Mouse (Mus musculus): Measurements from ENCODE around the gene Gdpd2. TPM values are rescaled to one million over a fixed set of nuclear protein-coding genes. Genes with fewer than 3 reads are reported as not detected.

Gdpd2 gene
- 2.7 and 3.4 TPM in 2 replicates for polyA plus RNA-seq (2016; fragmentation: Nextera tagmentation; extraction: Ambion mirVana)

DNA sequence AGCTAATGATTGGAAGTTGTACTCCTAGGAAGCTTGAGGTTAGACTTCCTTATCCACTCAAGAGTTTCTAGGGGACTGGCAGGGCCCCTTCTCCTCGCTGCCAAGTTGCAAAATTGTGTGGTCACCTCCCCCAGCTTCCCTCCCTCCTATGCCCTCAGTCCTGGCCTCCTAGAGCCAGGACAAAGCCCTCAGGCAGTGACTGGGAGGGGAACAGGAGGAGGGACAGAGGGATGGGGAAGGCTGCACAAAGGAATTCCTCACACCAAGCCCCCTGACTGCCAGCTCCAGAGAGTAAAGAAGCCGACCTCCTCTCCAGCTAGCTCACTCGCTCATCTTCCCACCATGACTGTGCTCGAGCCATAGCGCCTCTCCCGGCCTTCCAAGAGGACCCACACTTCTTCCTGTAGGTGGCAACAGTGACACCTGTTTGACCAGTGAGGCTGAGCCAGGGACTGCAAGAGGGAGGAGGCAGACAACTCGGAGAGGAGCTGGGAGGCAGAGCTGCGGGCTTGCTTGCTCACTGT lies at the start of gene Gdpd2:
Gdpd2 (plus strand) TSS at position 209 of the 524 bp plus-strand sequence.
- Histone ChIP-seq H3K4me1 (0 out of 2 replicates have a peak, but pooled peaks cover 3% of the 10 kb centered on the region), H3K36me3 (peaks cover 14% of the 10 kb centered on the region), H3K27me3 (peaks cover 8% of the 10 kb centered on the region; the same call in 1 of the 2 replicates), H3K9ac (peak within 1 kb of the TSS; percentile 24; the same call in 1 of the 2 replicates), H3K9me3 (no peaks in the 10 kb centered on the region), H3K27ac (no peak within 1 kb of the TSS), H3K4me2 (replicated peaks) (peak within 1 kb of the TSS; percentile 41), H3K4me3 (no peak within 1 kb of the TSS)
- ATAC-seq (ENCODE audit: insufficient number of reproducible peaks, insufficient read depth, low FRiP score, low TSS enrichment), result peak; percentile 77
- WGBS, result 11% methylated on average over 8 of the region's 8 CpGs

DNA sequence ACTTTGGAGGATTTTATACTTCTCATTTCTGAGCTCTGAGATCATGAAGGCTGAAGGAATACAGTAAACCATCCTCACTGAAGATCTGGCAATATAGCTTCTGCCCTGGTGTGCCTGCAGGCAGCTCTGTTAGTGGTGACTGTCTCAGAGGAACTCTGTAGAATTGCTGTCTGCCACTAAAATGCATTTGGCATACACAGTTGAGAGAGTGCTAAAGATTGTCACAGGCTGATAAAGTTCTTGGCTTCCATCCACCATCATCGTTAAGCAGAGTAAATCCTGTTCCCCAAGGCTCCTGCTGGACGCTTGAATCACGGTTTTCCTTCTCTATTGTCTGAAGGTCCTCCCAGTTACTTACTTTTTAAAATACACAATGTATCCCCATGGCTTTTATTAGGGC lies 43.1 kb upstream of the Gdpd2 start:
- ATAC-seq (ENCODE audit: insufficient number of reproducible peaks, insufficient read depth, low FRiP score, low TSS enrichment), result no peak
- 57% methylated on average over 3 of the region's 3 CpGs for WGBS
- H3K27ac ChIP-seq, result no peak overlapping the region
- H3K36me3 ChIP-seq, result no peaks in the 10 kb centered on the region
- H3K9ac ChIP-seq, result no peak overlapping the region
- H3K4me1 ChIP-seq, result no peaks in the 10 kb centered on the region
- no peak overlapping the region for H3K4me3 ChIP-seq
- H3K4me2 ChIP-seq (replicated peaks), result no peak overlapping the region
- H3K9me3 ChIP-seq, result no peaks in the 10 kb centered on the region
- H3K27me3 ChIP-seq, result 0 out of 2 replicates have a peak, but pooled peaks cover 3% of the 10 kb centered on the region

DNA sequence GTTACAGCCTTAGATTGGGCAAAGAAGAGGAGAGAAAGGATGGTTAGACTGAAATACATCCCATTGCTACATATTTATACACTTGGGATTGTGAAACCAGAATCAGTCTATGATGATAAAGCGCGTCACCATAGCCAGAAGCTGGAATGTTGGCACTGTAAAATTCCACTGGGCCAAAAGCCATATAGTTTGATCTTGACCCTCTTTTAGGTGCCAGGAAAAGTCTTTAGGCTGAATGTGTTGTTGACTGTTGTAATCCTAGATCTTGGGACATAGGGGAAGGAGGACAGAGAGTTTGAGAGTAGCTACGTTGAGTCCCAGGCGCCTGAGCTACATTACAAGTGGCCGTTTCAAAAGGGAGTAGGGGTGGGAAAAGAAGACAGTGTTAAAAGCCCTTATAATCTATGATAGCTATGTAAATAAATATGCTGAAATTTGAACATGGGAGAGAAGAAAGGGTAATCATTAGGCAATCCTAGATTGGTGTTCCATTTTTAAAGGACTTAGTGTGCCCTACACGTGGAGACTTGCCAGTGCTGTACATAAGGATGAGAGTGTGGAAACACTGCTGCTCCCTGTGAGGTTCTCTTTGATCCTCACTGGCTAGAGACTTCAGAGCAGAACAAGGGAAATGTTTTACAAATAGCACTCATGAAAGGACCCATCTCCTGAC lies 42.2 kb upstream of the Gdpd2 start:
- Histone ChIP-seq H3K4me2 (replicated peaks) (no peak overlapping the region), H3K4me3 (no peak overlapping the region), H3K4me1 (no peaks in the 10 kb centered on the region), H3K9ac (no peak overlapping the region), H3K27ac (no peak overlapping the region), H3K9me3 (no peaks in the 10 kb centered on the region), H3K27me3 (0 out of 2 replicates have a peak, but pooled peaks cover 3% of the 10 kb centered on the region), H3K36me3 (no peaks in the 10 kb centered on the region)
- WGBS, result 82% methylated on average over 6 of the region's 6 CpGs
- ATAC-seq (ENCODE audit: insufficient number of reproducible peaks, insufficient read depth, low FRiP score, low TSS enrichment), result no peak

DNA sequence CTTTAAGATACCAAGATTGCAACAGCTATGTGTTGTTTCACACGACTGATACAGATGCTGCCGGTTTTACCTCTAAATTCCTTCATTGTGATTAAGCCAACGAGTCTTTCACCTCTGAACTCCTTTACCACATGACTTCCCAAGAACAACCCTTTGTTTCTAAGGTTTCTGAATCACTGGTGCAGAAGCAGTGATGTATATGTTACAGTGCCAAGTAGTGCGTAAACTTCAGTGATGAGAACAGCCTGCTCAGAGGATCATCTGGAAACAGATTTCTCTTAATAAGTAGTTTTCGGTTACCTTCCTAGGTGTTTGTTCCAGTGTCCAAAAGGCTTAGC lies 41.7 kb upstream of the Gdpd2 start:
- Histone ChIP-seq H3K27me3 (0 out of 2 replicates have a peak, but pooled peaks cover 3% of the 10 kb centered on the region), H3K4me1 (no peaks in the 10 kb centered on the region), H3K27ac (no peak overlapping the region), H3K9me3 (no peaks in the 10 kb centered on the region), H3K4me2 (replicated peaks) (no peak overlapping the region), H3K4me3 (no peak overlapping the region), H3K9ac (no peak overlapping the region), H3K36me3 (no peaks in the 10 kb centered on the region)
- WGBS, result 82% methylated on average over 5 of the region's 5 CpGs
- ATAC-seq (ENCODE audit: insufficient number of reproducible peaks, insufficient read depth, low FRiP score, low TSS enrichment), result no peak

DNA sequence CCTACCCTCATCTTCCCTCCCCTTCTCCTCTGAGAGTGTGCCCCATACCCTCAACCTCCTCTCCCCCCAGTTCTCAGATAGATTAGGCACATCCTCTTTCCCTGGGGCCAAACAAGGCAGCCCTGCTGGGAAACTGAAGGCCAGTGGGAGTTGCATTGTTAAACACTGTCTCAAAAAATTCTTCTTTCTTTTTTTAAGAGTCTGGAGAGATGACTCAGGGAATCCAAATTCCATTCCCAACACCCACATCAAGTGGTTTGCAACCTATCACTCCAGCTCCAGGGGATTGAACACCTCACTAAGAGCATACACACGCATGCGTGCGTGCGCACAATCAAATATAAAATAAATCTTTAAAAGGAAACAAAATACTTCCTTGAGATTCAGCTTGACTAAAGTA lies 32.9 kb upstream of the Gdpd2 start:
- no peaks in the 10 kb centered on the region for H3K27me3 ChIP-seq
- no peaks in the 10 kb centered on the region for H3K4me1 ChIP-seq
- WGBS, result over 99% methylated on average over 4 of the region's 4 CpGs
- no peak overlapping the region for H3K9ac ChIP-seq
- no peak overlapping the region for H3K4me2 ChIP-seq (replicated peaks)
- H3K36me3 ChIP-seq, result no peaks in the 10 kb centered on the region
- H3K4me3 ChIP-seq, result no peak overlapping the region
- no peaks in the 10 kb centered on the region for H3K9me3 ChIP-seq
- no peak overlapping the region for H3K27ac ChIP-seq
- ATAC-seq (ENCODE audit: insufficient number of reproducible peaks, insufficient read depth, low FRiP score, low TSS enrichment), result no peak

DNA sequence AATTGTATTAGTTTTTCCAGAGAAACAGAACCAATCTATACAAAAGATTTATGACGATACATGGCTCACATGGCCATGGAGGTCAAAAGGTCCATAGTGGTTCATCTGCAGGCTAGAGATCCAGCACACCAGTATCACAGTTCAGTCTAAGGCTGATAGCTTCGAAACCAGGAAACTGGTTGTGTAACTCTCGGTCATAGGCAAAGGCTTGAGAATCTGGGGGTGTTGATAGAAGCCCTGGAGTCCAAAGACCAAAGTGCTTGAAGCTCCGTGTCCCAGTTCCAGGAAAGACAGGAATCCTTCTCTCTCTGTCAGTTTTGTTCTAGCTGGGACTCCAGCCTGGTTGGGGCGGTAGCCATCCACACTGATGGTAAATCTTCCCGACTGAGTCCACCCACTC lies 21.6 kb upstream of the Gdpd2 start:
- no peaks in the 10 kb centered on the region for H3K27me3 ChIP-seq
- H3K9me3 ChIP-seq, result no peaks in the 10 kb centered on the region
- no peak for ATAC-seq (ENCODE audit: insufficient number of reproducible peaks, insufficient read depth, low FRiP score, low TSS enrichment)
- H3K4me1 ChIP-seq, result no peaks in the 10 kb centered on the region
- no peak overlapping the region for H3K9ac ChIP-seq
- no peak overlapping the region for H3K4me3 ChIP-seq
- H3K36me3 ChIP-seq, result 0 out of 2 replicates have a peak, but pooled peaks cover 3% of the 10 kb centered on the region
- H3K4me2 ChIP-seq (replicated peaks), result no peak overlapping the region
- 85% methylated on average over 6 of the region's 6 CpGs for WGBS
- no peak overlapping the region for H3K27ac ChIP-seq

DNA sequence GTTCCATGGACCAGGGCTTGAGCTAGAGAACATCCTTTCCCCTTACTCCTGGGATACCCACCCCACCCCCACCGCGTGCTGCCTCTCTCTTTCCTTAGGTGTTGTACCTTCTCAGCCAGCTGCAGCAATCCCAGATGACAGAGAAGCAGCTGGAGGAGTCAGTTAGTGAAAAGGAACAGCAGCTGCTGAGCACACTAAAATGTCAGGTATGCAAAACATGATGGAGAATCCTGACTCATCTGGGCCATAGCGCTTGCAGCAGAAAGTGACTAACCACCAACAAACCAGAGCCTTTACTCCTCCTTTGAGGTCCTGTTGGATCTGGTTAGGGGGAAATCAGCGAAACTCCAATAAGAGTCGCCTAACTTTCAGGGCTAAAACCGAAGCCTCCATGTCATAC lies 13.5 kb upstream of the Gdpd2 start:
- no peak for ATAC-seq (ENCODE audit: insufficient number of reproducible peaks, insufficient read depth, low FRiP score, low TSS enrichment)
- Histone ChIP-seq H3K4me2 (replicated peaks) (no peak overlapping the region), H3K4me1 (no peaks in the 10 kb centered on the region), H3K4me3 (no peak overlapping the region), H3K27me3 (no peaks in the 10 kb centered on the region), H3K9ac (no peak overlapping the region), H3K36me3 (0 out of 2 replicates have a peak, but pooled peaks cover 7% of the 10 kb centered on the region), H3K27ac (no peak overlapping the region), H3K9me3 (no peaks in the 10 kb centered on the region)
- 88% methylated on average over 6 of the region's 6 CpGs for WGBS

DNA sequence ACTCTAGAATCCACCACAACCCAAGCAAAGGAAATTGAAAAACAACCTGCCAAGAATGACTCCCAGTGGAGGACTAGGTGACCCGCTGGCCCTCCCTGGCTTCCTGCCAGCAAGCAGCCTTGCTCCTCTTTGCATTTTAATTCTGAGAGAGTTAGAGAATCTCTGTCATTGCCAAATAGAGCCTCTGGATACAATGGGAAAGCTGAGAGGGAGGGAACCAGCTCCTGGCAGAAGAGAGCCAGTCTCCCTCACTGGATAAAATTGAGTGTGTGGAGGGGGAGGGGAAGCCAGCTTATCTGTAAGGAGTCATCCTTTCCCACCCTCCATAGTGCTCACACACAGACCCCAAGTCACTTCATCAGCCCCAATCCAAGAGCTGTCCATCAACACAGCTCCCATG lies 726 bp upstream of the Gdpd2 start:
- WGBS, result 17% methylated on average over 1 of the region's 1 CpGs
- H3K4me1 ChIP-seq, result 0 out of 2 replicates have a peak, but pooled peaks cover 3% of the 10 kb centered on the region
- H3K36me3 ChIP-seq, result peaks cover 17% of the 10 kb centered on the region
- no peaks in the 10 kb centered on the region for H3K9me3 ChIP-seq
- no peak overlapping the region for H3K27ac ChIP-seq
- H3K9ac ChIP-seq, result no peak overlapping the region
- ATAC-seq (ENCODE audit: insufficient number of reproducible peaks, insufficient read depth, low FRiP score, low TSS enrichment), result no peak
- no peak overlapping the region for H3K4me2 ChIP-seq (replicated peaks)
- H3K27me3 ChIP-seq, result peaks cover 8% of the 10 kb centered on the region; the same call in 1 of the 2 replicates
- no peak overlapping the region for H3K4me3 ChIP-seq

DNA sequence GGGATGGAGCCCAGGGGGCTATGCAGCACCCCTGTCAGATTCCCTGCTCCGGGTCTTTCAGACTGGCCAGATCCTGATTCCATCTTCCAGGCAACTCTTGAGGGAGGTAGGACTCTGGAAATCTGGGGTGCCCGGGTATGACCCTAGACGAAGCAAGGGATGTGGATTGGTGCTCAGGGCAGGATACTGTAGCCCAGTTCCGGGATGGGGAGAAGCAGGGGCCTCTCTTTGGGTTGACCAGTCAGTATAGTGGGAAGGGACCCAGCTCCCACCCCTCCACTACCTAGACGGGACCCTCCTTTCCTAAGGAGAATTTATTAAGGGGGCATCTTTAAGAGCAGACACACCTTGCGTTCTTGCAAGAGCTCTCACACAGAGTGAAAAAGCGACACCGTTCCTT lies 593 bp downstream of the Gdpd2 start:
- no peak overlapping the region for H3K27ac ChIP-seq
- peak overlapping the region; percentile 41 for H3K4me2 ChIP-seq (replicated peaks)
- WGBS, result 25% methylated on average over 8 of the region's 8 CpGs
- no peak overlapping the region for H3K4me3 ChIP-seq
- ATAC-seq (ENCODE audit: insufficient number of reproducible peaks, insufficient read depth, low FRiP score, low TSS enrichment), result no peak
- H3K9me3 ChIP-seq, result no peaks in the 10 kb centered on the region
- 0 out of 2 replicates have a peak, but pooled peaks cover 3% of the 10 kb centered on the region for H3K4me1 ChIP-seq
- H3K27me3 ChIP-seq, result peaks cover 8% of the 10 kb centered on the region; the same call in 1 of the 2 replicates
- H3K9ac ChIP-seq, result peak overlapping the region; percentile 24; the same call in 1 of the 2 replicates
- peaks cover 14% of the 10 kb centered on the region for H3K36me3 ChIP-seq

DNA sequence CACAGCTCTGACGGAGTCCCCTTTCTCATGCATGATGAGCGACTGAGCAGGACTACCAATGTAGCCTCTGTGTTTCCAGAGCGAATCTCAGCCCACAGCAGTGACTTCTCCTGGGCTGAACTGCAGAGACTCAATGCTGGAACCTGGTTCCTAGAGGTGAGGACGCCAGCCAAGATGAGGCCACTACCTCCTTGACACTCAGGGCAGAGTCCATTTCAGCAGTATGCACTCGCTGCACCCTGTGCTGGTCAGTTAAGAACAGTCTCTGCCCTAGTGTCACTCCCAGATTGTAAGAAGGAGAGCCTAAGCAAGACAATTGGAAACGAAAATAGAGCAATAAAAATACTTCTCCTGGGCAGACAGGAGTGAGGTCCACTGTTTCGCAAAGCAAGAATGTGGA lies 4.7 kb downstream of the Gdpd2 start:
- no peak for ATAC-seq (ENCODE audit: insufficient number of reproducible peaks, insufficient read depth, low FRiP score, low TSS enrichment)
- no peak overlapping the region for H3K9ac ChIP-seq
- peaks cover 16% of the 10 kb centered on the region; the same call in 1 of the 2 replicates for H3K27me3 ChIP-seq
- H3K4me2 ChIP-seq (replicated peaks), result no peak overlapping the region
- H3K4me3 ChIP-seq, result no peak overlapping the region
- H3K4me1 ChIP-seq, result 0 out of 2 replicates have a peak, but pooled peaks cover 3% of the 10 kb centered on the region
- H3K27ac ChIP-seq, result no peak overlapping the region
- no peaks in the 10 kb centered on the region for H3K9me3 ChIP-seq
- WGBS, result 75% methylated on average over 7 of the region's 7 CpGs
- no peaks in the 10 kb centered on the region for H3K36me3 ChIP-seq

DNA sequence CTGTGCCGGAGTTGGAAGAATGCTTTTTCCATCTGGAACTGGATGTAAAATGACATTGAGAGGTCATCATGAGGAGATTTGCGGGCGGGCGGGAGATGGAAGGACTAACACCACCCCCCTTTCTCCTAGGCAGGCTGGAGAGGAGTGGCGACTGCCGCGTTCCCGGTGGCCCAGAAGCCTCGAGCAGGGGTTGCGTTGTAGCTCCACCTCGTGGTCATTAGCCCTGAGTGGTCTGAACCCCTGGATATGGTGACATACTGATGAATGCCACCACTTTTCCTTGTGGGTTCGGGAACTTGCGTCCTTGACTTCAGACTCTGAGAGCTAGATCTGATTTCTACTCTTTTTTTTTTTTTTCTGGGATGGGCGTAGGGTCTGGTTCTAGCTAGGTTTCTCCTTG lies 9.2 kb downstream of the Gdpd2 start:
- ATAC-seq (ENCODE audit: insufficient number of reproducible peaks, insufficient read depth, low FRiP score, low TSS enrichment), result 0 out of 2 replicates have a peak, but pooled peaks have one; percentile 47
- 0 out of 2 replicates have a peak, but pooled peaks cover 10% of the 10 kb centered on the region for H3K27me3 ChIP-seq
- peak overlapping the region; percentile 29 for H3K4me3 ChIP-seq
- H3K9ac ChIP-seq, result no peak overlapping the region
- H3K9me3 ChIP-seq, result no peaks in the 10 kb centered on the region
- H3K4me1 ChIP-seq, result no peaks in the 10 kb centered on the region
- no peaks in the 10 kb centered on the region for H3K36me3 ChIP-seq
- no peak overlapping the region for H3K27ac ChIP-seq
- H3K4me2 ChIP-seq (replicated peaks), result peak overlapping the region; percentile 51
- WGBS, result 18% methylated on average over 14 of the region's 14 CpGs

DNA sequence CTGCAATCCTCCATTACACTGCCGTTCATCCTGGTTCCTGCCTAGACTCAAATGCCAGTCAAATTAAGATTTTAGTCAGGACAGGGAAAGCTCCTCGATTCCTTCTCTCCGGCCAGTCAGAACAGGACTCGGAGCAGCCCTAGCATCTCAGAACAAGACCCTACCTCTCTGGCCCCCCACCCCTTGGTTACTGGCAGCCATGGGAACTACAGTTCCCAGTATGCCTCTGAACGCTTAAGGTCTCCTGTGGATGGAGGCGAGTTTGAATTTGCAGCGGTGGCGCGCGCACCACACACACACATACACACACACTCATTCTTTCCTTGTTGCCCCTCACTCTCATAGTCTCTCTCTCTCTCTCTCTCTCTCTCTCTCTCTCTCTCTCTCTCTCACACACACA lies 9.8 kb downstream of the Gdpd2 start:
- Histone ChIP-seq H3K4me2 (replicated peaks) (peak overlapping the region; percentile 51), H3K4me3 (peak overlapping the region; percentile 29), H3K9ac (no peak overlapping the region), H3K27ac (no peak overlapping the region), H3K36me3 (no peaks in the 10 kb centered on the region), H3K4me1 (no peaks in the 10 kb centered on the region), H3K9me3 (no peaks in the 10 kb centered on the region), H3K27me3 (0 out of 2 replicates have a peak, but pooled peaks cover 10% of the 10 kb centered on the region)
- 35% methylated on average over 6 of the region's 10 CpGs for WGBS
- no peak; the same call in 1 of the 2 replicates for ATAC-seq (ENCODE audit: insufficient number of reproducible peaks, insufficient read depth, low FRiP score, low TSS enrichment)

Measured in embryonic facial prominence, embryonic 12.5 days (tissue).